Mouse (Mus musculus) brain, embryonic 14.5 days (tissue): ENCODE data around the gene Atg10.

Experiments used
- CTCF ChIP-seq: fragments of 200-500 bp; IDR thresholded peaks from 2 replicates; pipeline ENCODE4 v1.5.1; 2012; ENCODE audit warnings: inconsistent platforms, mild to moderate bottlenecking, moderate library complexity, borderline replicate concordance; ENCODE audit not compliant: insufficient read depth, insufficient read length; ENCODE audit errors: extremely low read depth
- POLR2A ChIP-seq: fragments of 200-500 bp; IDR thresholded peaks from 2 replicates; pipeline ENCODE4 v1.6.1; 2012; ENCODE audit warnings: mild to moderate bottlenecking, inconsistent platforms, borderline replicate concordance; ENCODE audit not compliant: poor library complexity, insufficient read depth, insufficient read length, severe bottlenecking; ENCODE audit errors: extremely low read depth

DNA sequence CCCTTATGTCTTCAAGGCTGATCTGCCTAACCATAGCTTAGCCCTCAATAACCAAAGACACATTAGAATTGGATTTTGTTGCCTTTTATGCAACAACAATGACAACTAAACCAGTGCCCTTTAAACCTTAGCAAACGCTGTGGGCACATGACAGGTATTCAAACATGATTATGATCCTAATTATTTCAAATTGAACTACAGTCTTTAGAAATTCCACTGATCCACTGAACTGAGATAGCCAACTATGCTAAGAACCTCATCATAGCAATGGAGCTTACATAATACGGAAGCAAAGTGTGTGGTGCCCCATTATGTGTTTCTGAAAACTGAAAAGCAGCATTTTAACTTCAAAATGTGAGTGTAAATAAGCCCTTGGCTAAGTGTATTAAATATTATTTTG is 191.9 kb downstream of the Atg10 start:
- TF ChIP-seq CTCF (no peak), POLR2A (no peak)
